Mouse (Mus musculus) cerebellum, adult 2 months (tissue): Measurements from ENCODE around the gene Pdxdc1.

ENCODE experiments used
- CTCF ChIP-seq: fragments of 200-500 bp; IDR thresholded peaks from 2 replicates; pipeline ENCODE4 v1.5.1; 2011; ENCODE audit warnings: low read depth, mild to moderate bottlenecking, control low read depth, low read length, moderate library complexity, borderline replicate concordance; ENCODE audit not compliant: insufficient read depth
- POLR2A ChIP-seq: fragments of 200-500 bp; IDR thresholded peaks from 2 replicates; pipeline ENCODE4 v1.6.1; 2011; ENCODE audit warnings: low read length, control low read depth, borderline replicate concordance; ENCODE audit not compliant: insufficient read depth

DNA sequence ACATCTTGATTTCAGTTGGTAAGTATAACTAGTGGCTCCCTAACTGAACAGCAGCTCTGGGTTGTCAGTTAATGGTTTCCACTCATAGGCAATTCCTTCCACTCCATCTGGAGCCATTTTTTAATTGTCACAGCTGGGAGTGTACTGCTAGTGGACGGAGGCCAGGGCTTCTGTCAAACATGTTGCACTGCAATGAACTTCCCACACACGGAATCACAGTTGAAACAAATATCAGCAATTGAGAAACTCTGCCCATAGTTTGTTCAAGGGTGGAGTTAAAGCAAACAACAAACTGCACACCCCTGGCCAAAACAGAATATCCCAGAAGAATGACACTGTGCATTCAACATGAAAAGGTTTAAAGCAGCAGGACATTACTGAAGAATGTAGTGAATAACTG, 4.0 kb downstream of the Pdxdc1 start:
- TF ChIP-seq CTCF (no peak), POLR2A (no peak)
